Mouse (Mus musculus): ENCODE measurements around the gene Parm1. TPM values are rescaled to one million over a fixed set of nuclear protein-coding genes. Genes with fewer than 3 reads are reported as not detected.

Gene Parm1
- total RNA-seq, 2 experiments from 2014 or later: 56.1 to 56.9 TPM

DNA sequence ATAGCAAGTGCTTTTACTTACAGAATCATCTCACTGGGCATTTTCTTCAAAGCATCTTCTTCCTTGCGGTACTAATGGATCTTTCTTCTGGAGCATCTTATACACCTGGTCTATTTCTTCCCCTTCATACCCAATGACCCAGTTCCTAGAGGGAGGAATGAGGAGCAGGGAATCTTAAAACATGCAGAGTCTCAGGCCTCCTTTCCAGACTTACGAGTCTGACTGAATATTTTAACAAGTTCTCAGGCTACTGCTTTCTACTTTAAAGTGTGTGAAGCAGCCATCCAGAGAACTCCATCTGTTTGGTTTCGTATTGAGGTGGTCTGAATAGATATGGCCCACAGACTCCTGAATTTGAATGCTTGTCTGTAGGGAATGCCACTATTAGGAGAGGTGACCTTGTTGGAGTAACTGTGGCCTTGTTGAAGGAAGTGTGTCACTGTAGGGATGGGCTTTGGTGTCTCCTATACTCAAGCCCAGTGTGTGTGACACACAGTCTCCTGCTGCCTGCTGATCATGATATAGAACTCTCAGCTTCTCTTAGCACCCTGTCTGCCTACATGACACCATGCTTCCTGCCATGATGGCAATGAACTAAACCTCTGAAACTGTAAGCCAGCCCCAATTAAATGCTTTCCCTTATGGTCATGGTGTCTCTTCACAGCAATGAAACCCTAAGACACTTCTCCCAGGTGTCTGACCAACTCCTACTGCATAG lies 137.1 kb downstream of the Parm1 start:
- DNase-seq: no peak

DNA sequence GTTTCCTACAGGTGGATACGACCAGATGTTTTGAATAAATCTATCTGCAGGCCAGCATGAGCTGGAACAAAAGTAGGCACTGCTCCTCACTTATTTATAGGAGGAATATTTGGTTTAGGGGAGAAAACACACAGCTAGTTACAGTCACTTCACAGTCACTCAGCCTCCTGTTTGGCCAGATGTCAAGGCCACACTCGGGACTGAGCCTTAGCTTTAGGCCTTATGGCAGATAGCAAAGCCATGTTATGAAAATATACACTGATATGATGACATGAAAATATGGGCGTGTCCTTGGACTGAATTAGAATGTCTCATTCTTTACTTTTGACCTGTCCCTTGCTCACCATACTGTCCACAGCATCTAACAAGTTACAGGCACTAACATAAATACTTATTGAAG lies 137.8 kb downstream of the Parm1 start:
- no peak for DNase-seq

DNA sequence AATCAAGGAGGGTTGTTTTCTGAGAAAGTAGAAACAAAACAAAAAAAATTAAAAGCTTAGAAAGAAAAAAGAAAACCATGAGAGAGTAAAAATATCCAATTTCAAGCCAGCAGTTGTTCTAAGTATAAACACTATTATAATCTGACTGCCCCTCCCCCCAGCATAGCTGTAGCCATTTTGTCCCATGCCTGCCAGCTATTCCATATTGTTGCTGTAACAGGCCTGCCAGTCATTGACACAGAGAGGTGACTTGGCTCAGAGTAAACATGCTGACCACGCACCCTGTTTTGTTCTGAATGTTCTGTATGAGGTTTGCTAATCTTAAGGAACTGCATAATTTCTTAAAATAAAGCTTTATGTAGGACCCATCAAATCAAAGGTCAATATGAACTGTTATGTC lies 145.3 kb downstream of the Parm1 start:
- DNase-seq: no peak

DNA sequence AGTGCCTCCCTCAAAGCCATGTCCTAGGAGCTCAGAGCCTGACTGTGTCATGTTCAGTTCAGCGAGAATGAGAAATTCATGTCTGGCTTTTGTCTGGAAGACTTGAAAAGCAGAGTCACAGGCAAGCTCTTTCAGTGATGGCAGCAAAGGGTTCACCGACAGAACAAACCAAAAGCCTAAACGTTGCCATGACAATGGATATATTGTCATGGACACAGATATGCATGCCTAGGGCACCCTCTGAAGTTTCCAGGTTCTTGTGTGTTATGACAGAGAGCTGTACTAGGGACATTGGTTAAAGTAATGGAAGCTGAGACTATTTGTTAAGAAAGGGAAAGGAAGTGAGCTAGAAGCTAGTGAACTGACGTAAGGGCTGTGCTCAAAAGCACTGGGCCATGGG lies 149.7 kb downstream of the Parm1 start:
- no peak for DNase-seq

DNA sequence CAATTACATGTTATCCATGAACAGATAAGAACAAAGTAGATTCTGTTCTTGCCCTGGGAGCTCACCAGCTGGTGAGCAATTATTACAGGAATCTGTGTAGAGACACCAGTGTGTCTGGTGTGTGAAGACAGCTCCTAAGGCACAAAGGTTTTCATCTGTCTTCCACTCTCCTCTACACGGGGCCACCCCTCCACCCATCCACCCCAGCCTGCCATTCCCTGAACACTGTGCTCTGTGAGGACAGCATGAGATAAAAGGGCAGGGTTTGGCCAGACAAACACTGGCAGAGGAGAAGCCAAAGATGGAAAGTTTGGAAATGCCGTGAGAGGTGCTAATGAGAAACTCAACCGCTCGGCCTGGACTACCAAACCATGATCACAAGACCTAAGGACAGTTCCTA lies 151.8 kb downstream of the Parm1 start:
- DNase-seq: peak; percentile 32 to 39

Other genes with a start within 250 kb of the Parm1 start
- 1 to 10 TPM; 1.6 to 2.5 TPM for gene Btc, start 114.6 kb upstream of the Parm1 start, total RNA-seq (2021)